Mouse (Mus musculus) adipose tissue, adult 10 weeks (tissue): ENCODE measurements around the gene Olfr924. TPM values are rescaled to one million over a fixed set of nuclear protein-coding genes. Genes with fewer than 3 reads are reported as not detected.

Source experiments
- polyA plus RNA-seq: library from polyadenylated mRNA; stranded (reverse); fragments of 350-450 nt; fragmentation: Illumina TruSeq; extraction: RNeasy Lipid Tissue Mini Kit (QIAGEN cat#74804); gene quantifications from one replicate; pipeline ENCODE4 v1.2.3, GENCODE M21; 2014; ENCODE audit warnings: low read depth, low replicate concordance

The Olfr924 gene
- not detected for polyA plus RNA-seq

GRCm38 (mm10) chr9:38844149-38844548 lies at the start of gene Olfr924:
Gene Olfr924, plus strand, starts transcription at chr9:38844449.

DNA sequence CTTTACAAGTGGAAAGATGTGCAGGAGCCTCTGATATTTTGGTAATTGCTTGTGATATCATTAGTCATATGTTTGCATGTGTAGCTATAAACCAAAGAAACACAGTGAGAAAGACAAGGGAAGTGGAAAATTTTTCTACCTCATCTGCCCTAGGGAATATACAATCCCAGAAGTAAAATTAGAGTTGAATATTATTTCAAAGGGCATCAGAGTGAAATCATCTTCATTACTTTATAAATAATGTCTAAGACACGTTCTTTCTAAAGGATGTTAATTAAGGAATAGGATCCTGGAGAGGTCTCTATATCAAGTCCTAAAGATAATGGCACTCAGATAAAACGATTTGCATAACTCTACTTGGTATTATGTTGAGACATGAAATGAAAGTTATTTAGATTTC lies 29.9 kb upstream of the Olfr924 start, which contains the start of gene Olfr922:
Gene Olfr922, plus strand, starts transcription at position 301 of the 400 bp plus-strand sequence.

GRCm38 (mm10) chr9:38826245-38826644 lies 18.0 kb upstream of the Olfr924 start, which contains the start of gene Olfr923:
Gene Olfr923, plus strand, starts transcription at chr9:38826545.

DNA sequence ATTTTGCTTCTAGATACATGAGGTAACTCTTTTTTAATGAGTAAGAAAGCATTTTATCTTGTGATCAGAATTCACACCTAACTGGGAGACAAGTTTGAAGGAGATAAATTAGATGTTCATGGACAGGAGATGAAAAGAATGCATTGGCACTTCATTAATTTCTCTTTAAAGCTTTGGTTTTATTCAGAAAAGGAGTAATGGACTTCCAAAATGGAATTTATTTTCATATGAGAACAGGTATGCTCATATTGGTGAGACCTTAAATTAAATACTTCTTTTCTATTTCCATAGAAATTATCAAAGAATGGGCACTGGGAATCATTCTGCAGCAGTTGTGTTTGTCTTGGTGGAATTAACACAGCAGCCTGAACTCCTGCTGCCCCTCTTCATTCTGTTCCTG lies 10.5 kb downstream of the Olfr924 start, which contains the start of gene Olfr26:
Gene Olfr26, plus strand, starts transcription at position 301 of the 400 bp plus-strand sequence.

GRCm38 (mm10) chr9:38876826-38877225 lies 32.6 kb downstream of the Olfr924 start, which contains the start of gene Olfr926:
Gene Olfr926, plus strand, starts transcription at chr9:38877126.

Other genes with a start within 250 kb of the Olfr924 start
- gene Olfr914, start 239.3 kb upstream of the Olfr924 start, polyA plus RNA-seq = not detected
- not detected for gene Olfr916, start 184.6 kb upstream of the Olfr924 start, polyA plus RNA-seq
- not detected for gene Olfr917, start 178.6 kb upstream of the Olfr924 start, polyA plus RNA-seq
- gene Olfr918, start 169.8 kb upstream of the Olfr924 start, polyA plus RNA-seq = not detected
- gene Olfr919, start 140.8 kb upstream of the Olfr924 start, polyA plus RNA-seq = not detected
- gene Vwa5a, start 126.2 kb upstream of the Olfr924 start, polyA plus RNA-seq = 28.2 TPM
- gene Olfr920, start 92.2 kb upstream of the Olfr924 start, polyA plus RNA-seq = 0.37 TPM
- not detected for gene Olfr921, start 71.4 kb upstream of the Olfr924 start, polyA plus RNA-seq
- gene Olfr922, start 29.8 kb upstream of the Olfr924 start, polyA plus RNA-seq = not detected
- gene Olfr923, start 17.9 kb upstream of the Olfr924 start, polyA plus RNA-seq = not detected
- not detected for gene Olfr26, start 10.6 kb downstream of the Olfr924 start, polyA plus RNA-seq
- gene Olfr926, start 32.7 kb downstream of the Olfr924 start, polyA plus RNA-seq = not detected
- not detected for gene Olfr930, start 85.4 kb downstream of the Olfr924 start, polyA plus RNA-seq
- not detected for gene Olfr933, start 127.9 kb downstream of the Olfr924 start, polyA plus RNA-seq
- gene Olfr934, start 143.9 kb downstream of the Olfr924 start, polyA plus RNA-seq = not detected
- not detected for gene Olfr935, start 155.2 kb downstream of the Olfr924 start, polyA plus RNA-seq
- not detected for gene Olfr146, start 178.9 kb downstream of the Olfr924 start, polyA plus RNA-seq
- gene Olfr937, start 220.5 kb downstream of the Olfr924 start, polyA plus RNA-seq = not detected
- not detected for gene Olfr938, start 234.4 kb downstream of the Olfr924 start, polyA plus RNA-seq